Mouse (Mus musculus) T-cell, adult 66 days (primary cell): ENCODE measurements around the gene Lrsam1. TPM values are rescaled to one million over a fixed set of nuclear protein-coding genes. Genes with fewer than 3 reads are reported as not detected.

ENCODE experiments used
- total RNA-seq, 2 experiments: library from RNA; stranded (reverse); gene quantifications; 3 replicates in 1 of 2; 4 replicates in 1 of 2; pipeline ENCODE4 v1.2.4; 2023

Lrsam1 gene
- total RNA-seq: 10 to 100 TPM; 10.5 to 11.5 TPM

GRCm38 (mm10) chr2:32961192-32961995, at the start of gene Lrsam1, which contains the start of gene Rpl12:
TSS of gene Lrsam1 (minus strand) at chr2:32961614.
TSS of gene Rpl12 (plus strand) at chr2:32961559.

GRCm38 (mm10) chr2:32981725-32982271, 20.4 kb upstream of the Lrsam1 start, which contains the start of gene Slc2a8:
TSS of gene Slc2a8 (minus strand) at chr2:32982083.

GRCm38 (mm10) chr2:32875675-32876489, 85.5 kb downstream of the Lrsam1 start, which contains the start of gene Fam129b:
TSS of gene Fam129b (plus strand) at chr2:32876114.

Other genes with a start within 250 kb of the Lrsam1 start
- 100 to 1,000 TPM; 121 to 123 TPM for gene Cdk9, start 248.5 kb downstream of the Lrsam1 start, total RNA-seq
- 100 to 1,000 TPM; 120 to 121 TPM for gene Sh2d3c, start 240.6 kb downstream of the Lrsam1 start, total RNA-seq
- not detected for gene 6330409D20Rik, start 220.6 kb downstream of the Lrsam1 start, total RNA-seq
- 10 to 100 TPM; 29.2 to 34.5 TPM for gene Tor2a, start 204.4 kb downstream of the Lrsam1 start, total RNA-seq
- gene Ttc16, start 186.0 kb downstream of the Lrsam1 start, total RNA-seq: under 1 TPM in 1 of 2 experiments, not detected in 1; 0.90 TPM
- gene Ptrh1, start 185.8 kb downstream of the Lrsam1 start, total RNA-seq: 1 to 10 TPM; 5.6 to 7.2 TPM
- gene Cfap157, start 177.2 kb downstream of the Lrsam1 start, total RNA-seq: not detected
- gene Stxbp1, start 114.4 kb downstream of the Lrsam1 start, total RNA-seq: 1 to 10 TPM; 1.7 to 2.2 TPM
- gene Fam129b, start 85.5 kb downstream of the Lrsam1 start, total RNA-seq: 1 to 10 TPM; 1.2 to 1.9 TPM
- gene Rpl12, start 55 bp downstream of the Lrsam1 start, total RNA-seq: 1,000 to 10,000 TPM; 1,207 to 1,346 TPM
- 1 to 10 TPM; 5.7 to 6.8 TPM for gene Slc2a8, start 20.5 kb upstream of the Lrsam1 start, total RNA-seq
- 1 to 10 TPM in 1 of 2 experiments, under 1 TPM in 1; 0.90 to 2.1 TPM for gene Garnl3, start 170.0 kb upstream of the Lrsam1 start, total RNA-seq